Mouse (Mus musculus): ENCODE measurements around the gene Rps12-ps3. TPM values are rescaled to one million over a fixed set of nuclear protein-coding genes. Genes with fewer than 3 reads are reported as not detected.

The Rps12-ps3 gene
- polyA plus RNA-seq (2012; rRNA removed): 3,486 and 3,839 TPM in 2 replicates

- no peak for DNase-seq
These were observed at the start of gene Rps12-ps3 for GRCm38 (mm10) chr19:59321990-59322389. Gene Rps12-ps3, plus strand, starts transcription at chr19:59322290.

DNA sequence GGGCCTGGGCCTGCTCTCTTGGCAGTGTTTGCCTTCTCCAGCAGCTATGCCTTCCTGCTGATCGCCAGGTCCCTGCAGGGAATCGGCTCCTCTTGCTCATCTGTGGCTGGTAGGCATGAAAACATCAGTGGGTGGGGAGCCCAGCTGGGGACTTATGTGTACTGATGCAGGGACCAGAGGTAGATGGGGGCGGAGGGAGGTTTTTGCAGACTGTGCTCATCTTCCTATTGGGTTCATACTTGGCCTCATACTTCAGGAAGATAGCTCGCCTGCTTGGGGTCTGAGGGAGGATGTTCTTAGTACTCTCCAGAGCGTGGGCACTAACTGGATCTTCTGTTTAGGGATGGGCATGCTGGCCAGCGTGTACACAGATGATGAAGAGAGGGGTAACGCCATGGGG is 48.9 kb upstream of the Rps12-ps3 start:
- no peaks in the 10 kb centered on the region for H3K36me3 ChIP-seq (ENCODE audit: control insufficient read depth, insufficient read depth, low read length)
- no peaks in the 10 kb centered on the region for H3K4me1 ChIP-seq (replicated peaks; ENCODE audit: control insufficient read depth, insufficient read depth, low read length)
- 93% methylated on average over 7 of the region's 7 CpGs for WGBS
- no peaks in the 10 kb centered on the region for H3K27me3 ChIP-seq (ENCODE audit: control insufficient read depth, insufficient read depth, low read length)
- no peak for TF ChIP-seq CTCF (IDR thresholded peaks at IDR 0.05; ENCODE audit: borderline replicate concordance, control insufficient read depth, extremely low read depth, insufficient read depth, low read length, poor library complexity)
- TF ChIP-seq POLR2A (IDR thresholded peaks at IDR 0.05; ENCODE audit: control insufficient read depth, extremely low read depth, insufficient read depth, low read length, poor library complexity): no peak
- no peak for DNase-seq
- H3K4me3 ChIP-seq (ENCODE audit: control insufficient read depth, insufficient read depth, low read length): no peak overlapping the region
- H3K27ac ChIP-seq (ENCODE audit: control insufficient read depth, insufficient read depth, low read length): no peak overlapping the region

More at GRCm38 (mm10) chr19:59321990-59322389, at the start of gene Rps12-ps3:
- WGBS: 95% methylated on average over 14 of the region's 14 CpGs
- Histone ChIP-seq H3K27me3 (ENCODE audit: control insufficient read depth, insufficient read depth, low read length) (no peaks in the 10 kb centered on the region), H3K36me3 (ENCODE audit: control insufficient read depth, insufficient read depth, low read length) (peaks cover 5% of the 10 kb centered on the region), H3K27ac (ENCODE audit: control insufficient read depth, insufficient read depth, low read length) (no peak within 1 kb of the TSS), H3K4me1 (replicated peaks; ENCODE audit: control insufficient read depth, insufficient read depth, low read length) (no peaks in the 10 kb centered on the region), H3K4me3 (ENCODE audit: control insufficient read depth, insufficient read depth, low read length) (no peak within 1 kb of the TSS)
- TF ChIP-seq CTCF (IDR thresholded peaks at IDR 0.05; ENCODE audit: borderline replicate concordance, control insufficient read depth, extremely low read depth, insufficient read depth, low read length, poor library complexity) (no peak), POLR2A (IDR thresholded peaks at IDR 0.05; ENCODE audit: control insufficient read depth, extremely low read depth, insufficient read depth, low read length, poor library complexity) (no peak)

- no peaks in the 10 kb centered on the region for H3K4me1 ChIP-seq (replicated peaks; ENCODE audit: control insufficient read depth, insufficient read depth, low read length)
- H3K4me3 ChIP-seq (ENCODE audit: control insufficient read depth, insufficient read depth, low read length): no peak overlapping the region
- no peak for DNase-seq
- H3K27me3 ChIP-seq (ENCODE audit: control insufficient read depth, insufficient read depth, low read length): no peaks in the 10 kb centered on the region
- no peak overlapping the region for H3K27ac ChIP-seq (ENCODE audit: control insufficient read depth, insufficient read depth, low read length)
- TF ChIP-seq CTCF (IDR thresholded peaks at IDR 0.05; ENCODE audit: borderline replicate concordance, control insufficient read depth, extremely low read depth, insufficient read depth, low read length, poor library complexity) (no peak), POLR2A (IDR thresholded peaks at IDR 0.05; ENCODE audit: control insufficient read depth, extremely low read depth, insufficient read depth, low read length, poor library complexity) (no peak)
- H3K36me3 ChIP-seq (ENCODE audit: control insufficient read depth, insufficient read depth, low read length): no peaks in the 10 kb centered on the region
- 96% methylated on average over 7 of the region's 7 CpGs for WGBS
These were observed 45.7 kb upstream of the Rps12-ps3 start for GRCm38 (mm10) chr19:59276354-59276753.

DNA sequence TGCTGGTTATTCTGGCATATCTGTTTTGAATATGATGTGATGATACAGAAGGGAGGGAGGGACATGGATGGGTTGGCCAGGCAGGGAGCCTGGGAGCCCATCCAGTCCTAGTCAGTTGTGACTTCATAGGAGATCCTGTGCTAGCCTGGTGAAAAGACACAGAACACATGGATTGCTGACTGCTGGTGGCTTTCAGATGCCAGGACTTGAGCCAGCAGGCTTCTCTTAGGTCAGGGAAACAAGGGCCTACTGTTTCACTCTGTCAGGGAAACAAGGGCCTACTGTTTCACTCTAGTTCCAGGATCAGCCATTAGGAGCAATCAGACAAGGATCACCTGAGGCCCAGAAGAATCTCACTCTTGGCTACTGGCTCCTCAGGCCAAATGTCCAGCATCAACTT is 41.2 kb upstream of the Rps12-ps3 start:
- Histone ChIP-seq H3K36me3 (ENCODE audit: control insufficient read depth, insufficient read depth, low read length) (no peaks in the 10 kb centered on the region), H3K27ac (ENCODE audit: control insufficient read depth, insufficient read depth, low read length) (no peak overlapping the region), H3K4me3 (ENCODE audit: control insufficient read depth, insufficient read depth, low read length) (no peak overlapping the region), H3K27me3 (ENCODE audit: control insufficient read depth, insufficient read depth, low read length) (no peaks in the 10 kb centered on the region), H3K4me1 (replicated peaks; ENCODE audit: control insufficient read depth, insufficient read depth, low read length) (no peaks in the 10 kb centered on the region)
- TF ChIP-seq CTCF (IDR thresholded peaks at IDR 0.05; ENCODE audit: borderline replicate concordance, control insufficient read depth, extremely low read depth, insufficient read depth, low read length, poor library complexity) (no peak), POLR2A (IDR thresholded peaks at IDR 0.05; ENCODE audit: control insufficient read depth, extremely low read depth, insufficient read depth, low read length, poor library complexity) (no peak)
- DNase-seq: no peak

GRCm38 (mm10) chr19:59282001-59282400 is 40.1 kb upstream of the Rps12-ps3 start:
- 94% methylated on average over 3 of the region's 3 CpGs for WGBS

DNA sequence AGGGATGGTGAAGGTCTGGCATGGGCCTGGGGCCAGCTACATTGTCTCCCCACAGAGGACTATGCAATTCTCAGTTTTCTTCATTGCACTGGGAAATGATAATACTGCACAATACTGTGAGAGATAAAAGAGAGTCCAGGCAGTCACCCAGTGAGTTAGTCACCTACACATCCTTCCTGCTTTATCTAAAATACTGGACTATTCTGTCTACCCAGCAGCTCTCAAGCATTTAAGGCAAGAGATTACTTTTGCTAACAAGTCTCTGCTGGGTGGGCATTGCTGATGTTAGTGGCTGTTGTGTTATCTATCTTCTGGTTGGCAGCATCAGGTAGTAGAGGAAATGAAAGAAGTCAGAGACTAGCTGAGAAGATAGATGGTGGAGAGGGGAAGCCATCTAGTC is 33.0 kb upstream of the Rps12-ps3 start:
- Histone ChIP-seq H3K27me3 (ENCODE audit: control insufficient read depth, insufficient read depth, low read length) (no peaks in the 10 kb centered on the region), H3K27ac (ENCODE audit: control insufficient read depth, insufficient read depth, low read length) (no peak overlapping the region), H3K36me3 (ENCODE audit: control insufficient read depth, insufficient read depth, low read length) (no peaks in the 10 kb centered on the region), H3K4me1 (replicated peaks; ENCODE audit: control insufficient read depth, insufficient read depth, low read length) (no peaks in the 10 kb centered on the region), H3K4me3 (ENCODE audit: control insufficient read depth, insufficient read depth, low read length) (no peak overlapping the region)
- no peak for DNase-seq
- TF ChIP-seq CTCF (IDR thresholded peaks at IDR 0.05; ENCODE audit: borderline replicate concordance, control insufficient read depth, extremely low read depth, insufficient read depth, low read length, poor library complexity): no peak
- no peak for TF ChIP-seq POLR2A (IDR thresholded peaks at IDR 0.05; ENCODE audit: control insufficient read depth, extremely low read depth, insufficient read depth, low read length, poor library complexity)

More at GRCm38 (mm10) chr19:59282001-59282400, 40.1 kb upstream of the Rps12-ps3 start:
- Histone ChIP-seq H3K27me3 (ENCODE audit: control insufficient read depth, insufficient read depth, low read length) (no peaks in the 10 kb centered on the region), H3K4me3 (ENCODE audit: control insufficient read depth, insufficient read depth, low read length) (no peak overlapping the region), H3K36me3 (ENCODE audit: control insufficient read depth, insufficient read depth, low read length) (no peaks in the 10 kb centered on the region), H3K4me1 (replicated peaks; ENCODE audit: control insufficient read depth, insufficient read depth, low read length) (no peaks in the 10 kb centered on the region), H3K27ac (ENCODE audit: control insufficient read depth, insufficient read depth, low read length) (no peak overlapping the region)
- TF ChIP-seq CTCF (IDR thresholded peaks at IDR 0.05; ENCODE audit: borderline replicate concordance, control insufficient read depth, extremely low read depth, insufficient read depth, low read length, poor library complexity) (no peak), POLR2A (IDR thresholded peaks at IDR 0.05; ENCODE audit: control insufficient read depth, extremely low read depth, insufficient read depth, low read length, poor library complexity) (no peak)
- DNase-seq: no peak

GRCm38 (mm10) chr19:59289811-59290210 is 32.3 kb upstream of the Rps12-ps3 start:
- WGBS: 91% methylated on average over 6 of the region's 6 CpGs
- DNase-seq: no peak
- no peak for TF ChIP-seq CTCF (IDR thresholded peaks at IDR 0.05; ENCODE audit: borderline replicate concordance, control insufficient read depth, extremely low read depth, insufficient read depth, low read length, poor library complexity)
- TF ChIP-seq POLR2A (IDR thresholded peaks at IDR 0.05; ENCODE audit: control insufficient read depth, extremely low read depth, insufficient read depth, low read length, poor library complexity): no peak

More at GRCm38 (mm10) chr19:59289811-59290210, 32.3 kb upstream of the Rps12-ps3 start:
- H3K4me1 ChIP-seq (replicated peaks; ENCODE audit: control insufficient read depth, insufficient read depth, low read length): no peaks in the 10 kb centered on the region
- H3K36me3 ChIP-seq (ENCODE audit: control insufficient read depth, insufficient read depth, low read length): no peaks in the 10 kb centered on the region
- no peak overlapping the region for H3K27ac ChIP-seq (ENCODE audit: control insufficient read depth, insufficient read depth, low read length)
- H3K27me3 ChIP-seq (ENCODE audit: control insufficient read depth, insufficient read depth, low read length): no peaks in the 10 kb centered on the region
- H3K4me3 ChIP-seq (ENCODE audit: control insufficient read depth, insufficient read depth, low read length): no peak overlapping the region

All from thymus, adult 2 months (tissue).